Mouse (Mus musculus) adrenal gland, postnatal 25 days (tissue): ENCODE data around the gene Pigyl. TPM values are rescaled to one million over a fixed set of nuclear protein-coding genes. Genes with fewer than 3 reads are reported as not detected.
"Not testable (repeated sequence)": the region's sequence is repeated elsewhere in the genome, so short reads cannot be mapped to it uniquely, and the experiment has no call there.

ENCODE experiments used
- DNase-seq: peaks from one replicate; pipeline ENCODE4 v3.0.0; 2021; ENCODE audit warnings: mixed read lengths
- total RNA-seq: library from RNA; stranded (reverse); gene quantifications from 2 replicates; pipeline ENCODE4 v1.2.3, GENCODE M21; 2021

Gene Pigyl
- total RNA-seq, 1 experiment from 2014 or later, result 64.8 TPM

DNA sequence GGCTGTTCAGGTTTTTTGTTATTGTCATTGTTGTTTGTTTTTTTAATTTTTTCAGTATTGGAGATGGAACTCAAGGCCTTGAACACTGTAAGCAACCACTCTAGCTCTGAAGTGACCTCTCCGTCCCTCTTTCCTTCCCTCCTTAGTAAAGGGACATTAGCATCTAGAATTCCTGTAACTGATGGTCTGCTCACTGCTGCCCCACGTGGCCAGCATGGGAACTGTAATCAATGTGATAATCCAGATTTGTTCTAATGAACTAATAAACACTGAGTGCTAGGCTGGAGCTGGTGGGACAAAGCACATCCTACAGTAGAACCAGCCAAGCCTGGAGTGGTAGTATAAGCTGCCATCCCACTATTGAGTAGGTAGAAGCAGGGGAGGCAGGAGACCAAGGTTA, 18.2 kb upstream of the Pigyl start:
- no peak for DNase-seq

DNA sequence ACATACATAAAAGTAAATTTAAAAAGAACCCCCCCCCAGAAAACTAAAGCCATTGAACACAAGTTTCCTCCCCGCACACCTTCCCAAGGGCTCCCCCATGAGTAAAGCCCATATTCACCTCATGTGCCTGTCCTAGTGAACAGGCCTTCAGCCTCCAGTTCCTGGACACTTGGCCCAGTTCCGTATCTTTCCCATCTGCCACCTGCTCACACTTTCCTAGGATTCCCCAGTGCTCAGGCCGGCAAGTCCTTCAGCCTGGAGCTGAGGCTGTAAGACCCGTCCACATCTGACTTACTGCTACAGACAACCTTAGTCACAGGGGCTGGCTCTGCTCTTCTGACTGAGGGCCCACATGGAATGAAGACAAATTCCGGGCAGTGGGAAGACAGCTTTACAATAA, 16.9 kb upstream of the Pigyl start:
- no peak for DNase-seq

DNA sequence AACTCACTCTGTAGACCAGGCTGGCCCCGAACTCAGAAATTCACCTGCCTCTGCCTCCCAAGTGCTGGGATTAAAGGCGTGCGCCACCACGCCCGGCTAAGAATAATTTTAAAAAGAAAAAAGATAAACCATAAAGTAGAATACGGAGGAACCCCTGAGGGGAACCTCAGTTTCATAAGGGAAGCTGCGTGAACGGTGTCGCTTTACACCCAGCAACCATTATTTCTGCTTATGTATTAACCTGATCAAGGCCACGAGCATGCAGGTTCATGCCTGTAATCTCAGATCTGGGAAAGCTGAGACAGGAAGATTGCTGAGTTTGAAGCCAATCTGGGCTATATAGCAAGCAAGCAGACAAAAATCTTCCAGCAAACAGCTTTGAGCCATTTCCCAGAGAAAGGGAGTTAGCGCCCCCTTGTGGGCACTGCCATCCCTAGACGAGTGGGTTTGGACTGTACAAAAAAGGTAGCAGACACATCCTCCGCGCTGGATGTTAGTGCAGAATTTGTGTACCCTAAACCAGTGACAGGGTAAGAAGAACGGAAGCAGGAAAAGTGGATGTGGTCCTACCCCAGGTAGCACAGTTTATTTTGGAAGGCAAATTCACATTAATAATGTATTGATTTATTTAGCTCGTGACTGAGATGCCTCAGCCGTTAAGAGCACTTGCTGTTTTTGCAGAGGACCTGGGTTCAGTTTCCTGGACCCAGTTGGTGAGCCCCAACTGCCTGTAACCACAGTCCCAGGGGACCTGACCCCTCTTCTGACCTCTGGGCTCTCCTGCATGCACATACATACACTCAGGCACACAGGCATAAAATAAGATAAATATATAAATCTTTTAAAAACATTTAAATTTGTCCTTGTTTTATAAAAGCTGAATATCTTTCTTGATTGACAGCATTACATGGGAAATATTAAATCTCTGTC, 13.3 kb upstream of the Pigyl start:
- DNase-seq, result peak; percentile 92

DNA sequence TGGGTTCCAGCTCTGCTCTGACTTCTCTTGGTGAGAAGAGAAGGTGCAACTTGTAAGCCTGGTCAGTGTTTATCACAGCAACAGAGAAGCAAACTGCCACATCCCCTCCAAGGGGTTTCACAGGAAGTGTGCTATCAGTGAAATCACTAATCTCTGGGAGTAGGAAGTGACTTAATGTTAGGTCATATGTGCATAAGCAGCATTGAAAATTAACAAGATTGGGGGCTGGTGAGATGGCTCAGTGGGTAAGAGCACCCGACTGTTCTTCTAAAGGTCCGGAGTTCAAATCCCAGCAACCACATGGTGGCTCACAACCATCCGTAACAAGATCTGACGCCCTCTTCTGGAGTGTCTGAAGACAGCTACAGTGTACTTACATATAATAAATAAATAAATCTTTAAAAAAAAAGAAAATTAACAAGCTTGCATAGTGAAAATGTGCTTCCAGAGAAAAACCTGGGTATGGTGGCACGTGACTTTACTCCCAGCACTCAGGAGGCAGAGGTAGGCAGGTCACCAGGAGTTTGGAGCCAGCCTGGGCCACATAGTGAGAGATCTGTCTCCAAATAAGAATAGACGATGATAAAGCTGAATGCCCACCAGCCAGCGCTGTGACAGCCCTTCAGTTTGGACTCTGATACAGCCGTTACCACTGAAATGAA, 12.2 kb upstream of the Pigyl start:
- DNase-seq, result no peak

DNA sequence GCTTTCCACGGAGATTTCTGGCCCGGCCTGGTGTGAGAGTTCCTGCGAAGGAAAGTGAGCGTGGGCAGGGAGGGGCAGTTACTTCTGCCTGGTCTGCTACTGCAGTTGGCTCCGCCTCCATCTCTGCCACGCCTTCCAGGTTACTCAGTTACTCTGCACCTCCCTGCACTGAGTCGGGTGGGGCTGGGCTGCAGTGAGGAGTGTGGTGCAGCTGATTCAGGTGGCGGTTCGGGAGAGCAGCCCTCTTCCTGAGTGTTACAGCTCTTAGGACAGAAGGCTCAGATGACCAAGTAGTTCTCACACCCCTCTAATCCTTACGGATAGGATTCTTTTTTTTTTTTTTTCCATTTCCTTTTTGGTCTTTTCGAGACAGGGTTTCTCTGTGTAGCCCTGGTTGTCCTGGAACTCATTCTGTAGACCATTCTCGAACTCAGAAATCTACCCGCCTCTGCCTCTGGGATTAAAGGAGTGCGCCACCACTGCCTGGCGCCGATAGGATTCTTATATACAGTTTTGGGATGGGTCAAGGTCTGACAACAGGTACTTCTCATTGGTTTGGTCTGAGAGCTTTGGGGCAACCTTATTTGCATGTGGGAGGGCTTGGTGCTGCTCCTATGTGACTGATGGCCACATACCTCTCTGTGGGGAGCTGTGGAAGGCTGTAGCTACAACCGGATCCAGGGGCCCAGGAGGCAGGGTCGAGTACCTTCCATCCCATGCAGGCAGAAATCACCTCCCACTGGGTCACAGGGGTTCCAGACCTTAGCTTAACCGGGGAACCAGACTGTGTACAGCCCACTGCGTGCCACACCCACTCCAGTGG, 7.0 kb upstream of the Pigyl start:
- no peak for DNase-seq

DNA sequence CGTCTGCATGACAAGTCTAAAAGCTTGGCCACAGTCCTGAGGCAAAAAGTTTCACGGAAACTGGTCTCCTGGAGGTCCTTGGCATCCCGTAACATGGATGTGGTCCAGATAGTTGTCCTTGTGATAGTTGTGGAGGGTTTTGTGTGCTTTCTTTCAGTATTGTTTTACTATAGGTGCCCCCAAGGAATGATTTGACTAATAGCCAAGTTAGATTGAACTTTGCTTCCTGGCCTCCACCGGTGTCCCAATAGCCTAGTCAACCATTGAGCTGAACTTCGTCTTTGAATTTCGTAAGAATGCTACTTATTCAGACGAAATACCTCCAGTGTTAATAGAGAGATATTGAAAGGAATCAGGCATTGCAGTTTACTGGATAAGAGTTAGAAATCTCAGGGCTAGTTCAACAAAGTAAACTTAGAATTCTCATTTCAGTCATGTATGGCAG, 6.4 kb upstream of the Pigyl start:
- DNase-seq, result not testable (repeated sequence)

DNA sequence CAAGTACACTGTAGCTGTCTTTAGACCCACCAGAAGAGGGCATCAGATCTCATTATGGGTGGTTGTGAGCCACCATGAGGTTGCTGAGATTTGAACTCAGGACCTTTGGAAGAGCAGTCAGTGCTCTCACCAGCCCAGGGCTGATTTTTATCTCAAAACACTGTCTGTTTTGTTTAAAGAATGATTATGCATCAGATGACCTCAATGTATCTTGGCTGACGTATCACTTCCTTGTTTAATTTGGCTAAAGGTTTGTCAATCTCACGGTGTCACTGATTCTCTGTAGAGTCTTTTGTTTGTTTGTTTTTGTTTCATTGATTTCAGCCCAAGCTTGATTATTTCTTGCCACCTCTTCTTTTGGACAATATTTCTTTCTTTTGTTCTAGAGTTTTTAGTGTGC, 5.7 kb upstream of the Pigyl start:
- no peak for DNase-seq

DNA sequence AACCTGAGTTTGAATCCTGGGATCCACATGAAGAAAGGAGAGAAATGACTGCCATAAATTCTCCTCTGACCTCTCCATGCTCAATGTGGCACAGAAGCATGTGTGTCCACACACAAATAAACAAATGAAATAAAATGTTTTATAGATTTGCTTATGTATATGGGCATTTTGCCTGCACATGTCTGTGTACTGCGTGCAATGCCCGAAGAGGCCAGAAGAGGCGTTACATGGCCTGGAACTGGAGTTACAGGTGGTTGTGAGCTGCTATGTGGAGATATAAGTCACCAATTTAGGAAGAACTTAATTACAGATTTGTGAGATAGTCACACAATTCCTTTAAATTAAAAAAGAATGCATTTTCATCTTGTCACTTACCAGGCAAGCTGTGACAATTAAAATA, 2.8 kb upstream of the Pigyl start:
- DNase-seq, result no peak

DNA sequence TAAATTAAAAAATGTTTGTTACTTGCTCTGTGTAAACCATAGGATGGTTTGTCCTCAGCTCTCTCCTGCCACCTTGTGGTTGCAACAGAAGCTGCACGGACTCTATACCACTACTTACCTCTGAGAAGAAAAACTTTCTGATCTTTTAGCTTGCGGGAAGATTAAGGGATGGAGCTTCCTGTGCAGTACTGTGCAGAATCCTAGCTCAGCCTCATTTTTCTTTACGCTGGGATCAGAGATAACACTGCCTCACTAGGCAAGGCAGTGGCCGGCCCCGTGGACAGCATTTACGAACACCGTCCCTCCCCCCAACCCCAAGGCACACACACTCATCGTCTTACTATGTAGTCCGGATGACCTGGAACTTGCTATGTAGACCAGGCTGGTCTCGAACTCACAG, 1.0 kb upstream of the Pigyl start:
- DNase-seq, result peak; percentile 62

DNA sequence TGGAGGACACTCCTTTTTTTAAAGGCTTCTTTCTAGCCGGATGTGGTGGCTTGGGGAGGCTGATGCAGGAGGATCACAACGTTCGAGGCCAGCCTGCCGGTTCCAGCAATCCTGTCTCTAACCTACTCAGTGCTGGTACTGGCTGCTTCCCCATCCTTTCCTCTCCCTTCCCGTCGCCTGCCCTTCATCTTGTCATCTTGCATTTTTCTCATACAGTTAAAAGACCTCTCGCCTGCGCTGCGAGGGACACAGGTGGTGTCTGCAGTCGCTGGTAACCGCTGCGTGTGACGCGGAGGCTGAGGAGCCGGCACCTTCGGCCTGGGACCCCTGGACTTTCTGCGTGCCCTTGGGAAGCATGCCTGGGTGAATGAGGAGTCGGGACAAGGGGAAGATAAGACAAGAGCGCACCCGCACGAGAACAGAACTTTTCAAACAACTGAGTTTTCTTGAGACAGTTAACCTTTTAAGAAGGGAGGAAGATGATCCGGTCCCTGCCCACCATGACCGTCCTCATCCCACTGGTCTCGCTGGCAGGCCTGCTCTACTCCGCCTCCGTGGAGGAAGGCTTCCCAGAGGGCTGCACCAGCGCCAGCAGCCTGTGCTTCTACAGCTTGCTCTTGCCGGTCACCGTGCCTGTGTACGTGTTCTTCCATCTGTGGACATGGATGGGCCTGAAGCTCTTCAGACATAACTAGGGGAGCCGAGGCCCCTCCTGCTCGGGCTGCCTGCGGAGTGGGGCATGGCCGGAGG, 1.0 kb downstream of the Pigyl start:
- no peak for DNase-seq

DNA sequence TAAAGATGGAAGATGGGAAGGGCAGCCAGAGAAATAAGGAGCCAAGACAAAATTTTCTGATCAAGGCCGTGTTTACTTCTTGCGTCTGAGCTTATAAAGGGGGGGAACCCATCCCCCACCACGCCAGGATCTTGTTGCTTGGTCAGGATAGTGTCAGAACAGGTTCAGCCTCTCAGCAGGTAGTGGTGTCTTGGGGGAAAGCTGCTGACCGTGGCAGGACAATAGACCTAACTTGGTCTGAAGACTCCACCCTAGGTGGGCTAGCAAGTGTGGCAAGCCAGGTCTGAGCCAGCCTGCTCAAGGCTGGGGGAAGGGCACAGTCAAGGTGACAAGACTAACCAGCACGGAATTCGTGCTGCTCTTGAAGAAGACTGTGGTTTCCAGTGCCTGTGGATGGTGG, 4.7 kb downstream of the Pigyl start:
- no peak for DNase-seq

DNA sequence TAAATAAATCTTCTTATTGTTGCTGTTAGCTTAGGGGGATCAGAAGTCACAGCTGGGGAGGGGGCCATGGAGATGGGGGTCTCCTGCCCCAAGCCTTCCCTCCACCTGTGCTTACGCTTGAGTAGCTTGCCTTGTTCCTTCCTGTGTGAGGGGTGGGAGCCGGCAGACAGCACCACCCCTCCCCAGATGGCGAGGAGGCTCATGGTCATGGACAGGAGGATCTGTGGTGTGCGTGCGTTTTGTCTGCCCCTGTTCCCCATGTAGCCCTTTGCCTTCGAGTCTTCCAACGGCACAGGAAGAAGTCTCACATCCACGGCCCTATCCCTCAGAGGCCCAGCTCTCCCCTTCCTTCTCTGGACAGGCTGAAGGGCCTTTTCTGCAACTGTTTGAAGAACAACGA, 5.7 kb downstream of the Pigyl start:
- no peak for DNase-seq

DNA sequence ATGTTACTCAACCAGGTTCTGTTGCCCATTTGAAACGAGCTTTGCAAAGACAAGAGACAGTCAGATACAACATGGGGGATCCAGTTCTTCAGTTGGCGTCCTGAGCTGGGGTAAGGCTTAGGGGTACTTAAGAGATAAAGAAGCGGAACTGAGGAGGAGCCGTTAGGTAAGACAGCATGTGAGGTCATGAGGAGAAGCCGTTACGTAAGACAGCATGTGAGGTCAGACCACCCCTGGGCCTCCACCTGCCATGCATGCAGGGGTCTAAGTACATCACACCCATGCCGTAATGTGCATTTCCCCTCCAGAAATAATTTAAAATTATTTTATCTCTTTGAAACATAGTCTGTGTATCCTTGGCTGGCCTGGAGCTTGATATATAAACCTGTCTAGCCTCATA, 6.3 kb downstream of the Pigyl start:
- no peak for DNase-seq

DNA sequence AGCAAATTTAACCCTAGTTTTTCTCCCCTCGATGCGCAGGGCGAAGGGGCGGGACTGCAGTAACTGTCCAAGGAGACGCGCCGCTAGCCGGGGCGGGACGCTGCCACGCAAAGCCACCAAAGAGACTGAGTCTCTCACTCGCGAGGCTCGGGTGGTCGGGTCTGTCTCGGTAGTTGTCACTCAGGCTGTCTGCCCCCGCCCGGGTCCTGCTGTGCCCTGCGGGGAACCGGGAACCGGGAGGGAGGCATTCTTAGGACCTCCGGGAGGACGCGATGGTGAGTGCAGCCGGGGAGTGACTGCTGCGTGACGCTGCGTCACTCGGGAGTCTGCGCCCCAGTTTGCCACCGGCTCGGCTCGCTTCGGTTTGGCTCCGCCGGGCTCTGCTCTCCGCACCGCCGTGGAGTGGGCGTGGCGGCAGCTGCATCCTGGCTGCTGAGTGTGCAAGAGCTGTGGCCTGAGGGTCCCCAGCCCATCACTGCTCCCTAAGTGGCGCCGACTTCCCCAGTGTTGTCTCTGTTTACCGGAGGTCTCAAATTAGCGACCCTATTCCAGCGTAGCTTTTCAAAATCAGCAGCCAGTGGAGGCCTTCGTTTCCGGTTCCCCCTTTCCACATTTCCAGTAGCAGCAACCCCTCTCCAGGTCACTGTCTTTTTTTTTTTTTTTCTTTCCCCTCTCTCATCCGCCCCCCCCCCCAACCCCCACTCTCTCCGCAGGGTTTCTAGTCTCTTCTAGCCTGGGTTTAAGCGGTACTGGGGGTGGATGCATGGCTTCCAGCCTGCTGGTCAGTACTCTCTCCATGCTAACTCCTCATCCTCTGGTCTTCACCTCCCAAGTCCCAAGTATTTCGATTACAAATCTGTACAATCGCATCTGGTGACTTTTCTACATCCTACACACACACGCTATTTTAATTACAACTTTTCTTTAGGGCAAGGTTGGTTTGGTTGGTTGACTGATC, 8.3 kb downstream of the Pigyl start:
- peak; percentile 58 for DNase-seq

DNA sequence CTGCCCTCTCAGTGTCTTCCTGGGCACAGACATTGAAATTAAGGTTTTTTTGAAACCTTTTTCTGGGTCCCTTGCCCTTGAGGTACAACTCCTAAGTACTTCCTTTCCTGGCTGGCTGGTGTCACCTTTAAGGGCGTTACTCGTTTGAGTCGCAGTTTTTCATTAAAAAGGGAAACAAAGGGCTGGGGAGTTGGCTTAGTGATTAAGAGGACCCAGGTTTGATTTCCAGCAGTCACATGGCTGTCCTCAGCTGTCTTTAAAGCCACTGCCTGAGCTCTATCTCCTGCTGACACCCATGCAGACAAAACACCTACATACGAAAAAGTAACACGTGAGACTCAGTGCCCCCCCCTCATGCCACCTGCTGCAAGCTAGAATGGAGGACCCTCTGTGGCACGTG, 9.3 kb downstream of the Pigyl start:
- DNase-seq, result no peak

DNA sequence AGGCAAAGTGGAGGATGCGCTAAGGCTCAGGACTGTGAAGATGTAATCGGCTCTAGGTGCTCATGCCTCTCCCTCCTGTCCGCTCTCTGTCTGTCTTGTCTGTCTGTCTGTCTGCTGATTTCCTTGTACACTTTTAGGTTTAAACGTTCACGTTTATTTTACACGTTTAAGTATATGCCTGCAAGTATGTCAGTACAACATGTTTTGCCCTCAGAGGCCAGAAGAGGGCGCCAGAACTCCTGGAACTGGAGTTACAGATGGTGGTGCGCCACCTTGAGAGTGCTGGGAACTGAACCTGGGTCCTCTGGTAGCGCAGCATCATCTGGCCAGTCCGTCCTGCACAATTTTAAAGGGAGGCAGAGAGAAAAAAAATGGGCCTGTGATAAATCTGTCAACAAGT, 10.0 kb downstream of the Pigyl start:
- no peak for DNase-seq

DNA sequence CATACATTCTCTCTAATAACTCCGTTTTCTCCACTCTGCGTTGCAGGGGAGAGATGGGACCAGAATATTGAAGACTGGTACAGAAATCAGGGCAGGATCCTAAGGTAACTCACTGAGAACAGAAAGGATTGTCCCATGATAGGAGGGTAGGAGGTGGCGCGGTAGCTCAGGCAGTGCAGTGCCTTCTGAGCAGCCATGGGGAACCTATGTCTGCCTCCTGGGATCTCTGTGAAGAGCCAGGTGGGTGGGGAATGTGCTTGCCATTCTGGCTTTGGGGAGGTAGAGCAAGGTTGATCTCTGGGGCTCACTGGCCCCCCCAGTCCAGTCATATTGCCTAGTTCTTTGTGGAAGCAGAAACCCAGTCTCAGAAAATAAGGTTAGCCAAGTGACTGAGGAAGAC, 11.1 kb downstream of the Pigyl start:
- no peak for DNase-seq

DNA sequence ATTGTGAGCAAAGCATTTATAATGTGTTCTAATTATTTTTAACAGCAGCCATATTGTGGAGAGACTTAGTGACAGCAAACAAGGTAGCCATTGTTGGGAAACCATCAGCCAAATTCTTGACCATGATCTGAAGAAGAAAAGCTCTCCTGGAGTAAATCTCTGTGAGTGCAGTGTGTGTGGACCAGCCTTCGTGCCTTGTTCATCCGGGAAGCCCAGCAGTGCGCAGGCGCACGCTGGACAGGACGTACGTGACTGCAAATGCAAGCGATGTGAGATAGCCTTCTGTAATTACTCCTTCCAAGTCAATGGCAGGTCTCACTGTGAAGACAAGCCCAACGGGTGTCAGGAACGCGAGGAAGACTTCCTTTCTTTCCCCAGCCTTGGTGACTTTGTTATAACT, 12.7 kb downstream of the Pigyl start:
- DNase-seq, result no peak

DNA sequence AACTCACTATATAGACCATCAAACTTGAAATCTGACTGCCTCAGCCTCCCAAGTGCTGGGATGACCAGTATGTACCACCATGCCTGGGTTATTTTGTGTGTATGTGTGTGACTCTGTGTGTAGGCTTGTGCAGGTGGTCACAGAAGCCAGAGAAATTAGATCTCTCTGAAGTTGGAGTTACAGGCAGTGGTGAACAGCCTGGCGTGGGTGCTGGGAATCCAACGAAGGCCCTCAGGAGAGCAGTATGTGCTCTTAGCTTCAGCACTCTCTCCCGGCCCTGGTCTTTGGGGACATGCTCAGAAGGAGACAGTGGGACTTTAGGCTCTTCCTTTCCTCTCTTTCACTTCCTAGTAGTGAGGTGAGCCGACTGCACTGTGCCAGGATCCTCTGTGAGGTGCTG, 15.7 kb downstream of the Pigyl start:
- no peak for DNase-seq

DNA sequence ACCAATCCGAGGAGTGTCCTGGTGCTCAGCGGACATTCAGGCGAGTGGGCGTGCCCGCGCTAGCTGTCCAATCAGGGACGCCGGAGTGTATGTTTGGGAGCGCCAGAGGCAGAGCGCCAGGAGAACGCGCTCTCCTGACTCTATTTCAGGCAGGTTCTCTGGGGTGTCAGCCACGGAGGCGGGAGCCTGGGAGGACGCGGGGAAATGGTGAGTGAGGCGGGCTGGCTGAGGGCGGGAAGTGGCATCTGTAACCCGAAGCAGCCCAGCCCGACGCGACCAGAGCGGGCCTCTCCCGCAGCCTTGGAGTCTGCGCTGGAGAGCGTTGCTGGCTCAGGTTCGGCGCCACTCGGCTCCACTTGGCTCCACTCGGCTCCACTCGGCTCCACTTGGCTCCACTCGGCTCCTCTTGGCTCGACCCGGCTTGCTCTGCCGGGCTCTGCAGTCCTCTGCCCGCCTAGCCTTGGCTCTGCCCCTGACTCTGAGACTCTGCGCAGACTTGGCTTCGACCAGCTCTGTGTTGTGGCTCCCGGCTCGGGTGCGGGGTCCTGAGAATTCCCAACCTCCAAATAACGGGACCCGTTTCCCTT, 31.5 kb downstream of the Pigyl start, which contains the start of gene Zfp872:
Gene Zfp872 (plus strand): TSS at position 66 of the 587 bp plus-strand sequence.
- peak; percentile 76 for DNase-seq
